Mouse (Mus musculus): ENCODE data around the gene Sp6. TPM values are rescaled to one million over a fixed set of nuclear protein-coding genes. Genes with fewer than 3 reads are reported as not detected.

Gene Sp6
- polyA plus RNA-seq, 2 experiments: 0.02 TPM; not detected in 1

GRCm38 (mm10) chr11:97029686-97030417, 16.7 kb downstream of the Sp6 start, which contains the start of gene Scrn2:
TSS of gene Scrn2 (plus strand) at chr11:97029938.
- H3K4me2 ChIP-seq (ENCODE audit: low read depth): peak within 1 kb of the TSS; percentile 63
- H3K4me1 ChIP-seq (replicated peaks; ENCODE audit: control insufficient read depth in 2 of 2, insufficient read depth in 2 of 2, low read length in 1 of 2): peaks cover 0 to 3% of the 10 kb centered on the region in 2 experiments; a peak in 1 of 4 replicates
- peak; percentile 96 for TF ChIP-seq CTCF (IDR thresholded peaks at IDR 0.05; ENCODE audit: low read depth)
- no peak for TF ChIP-seq EP300 (IDR thresholded peaks at IDR 0.05; ENCODE audit: low read depth)
- WGBS (ENCODE audit: insufficient replicate concordance): 3% methylated on average over 25 of the region's 25 CpGs
- H3K36me3 ChIP-seq (replicated peaks; ENCODE audit: control insufficient read depth, insufficient read depth, low read depth): no peaks in the 10 kb centered on the region
- peaks cover 3% of the 10 kb centered on the region; the same call in 1 of the 2 replicates for H3K27me3 ChIP-seq (ENCODE audit: control insufficient read depth, insufficient read depth, low read length)
- H3K9ac ChIP-seq (replicated peaks): peak within 1 kb of the TSS; percentile 21
- H3K27ac ChIP-seq: no peak within 1 kb of the TSS
- DNase-seq (ENCODE audit: low read depth in 3 of 3, low spot score in 3 of 3) (peak; percentile 64 to 72 (median 67)), ATAC-seq (ENCODE audit: insufficient read depth) (peak; percentile 74)
- no peaks in the 10 kb centered on the region for H3K9me3 ChIP-seq (ENCODE audit: control insufficient read depth, low read length)
- peak within 1 kb of the TSS; percentile 51 to 71 for H3K4me3 ChIP-seq (ENCODE audit: insufficient read depth in 1 of 2, low read depth in 2 of 2, low read length in 2 of 2)

- no peaks in the 10 kb centered on the region for H3K27me3 ChIP-seq (ENCODE audit: control insufficient read depth, insufficient read depth, low read length)
- H3K27ac ChIP-seq: no peak overlapping the region
- peak overlapping the region; percentile 21 for H3K9ac ChIP-seq (replicated peaks)
- TF ChIP-seq EP300 (IDR thresholded peaks at IDR 0.05; ENCODE audit: low read depth) (no peak), CTCF (IDR thresholded peaks at IDR 0.05; ENCODE audit: low read depth) (no peak)
- peak overlapping the region; percentile 63 for H3K4me2 ChIP-seq (ENCODE audit: low read depth)
- H3K4me3 ChIP-seq (ENCODE audit: insufficient read depth in 1 of 2, low read depth in 2 of 2, low read length in 2 of 2): peak overlapping the region; percentile 51 to 71
- H3K9me3 ChIP-seq (ENCODE audit: control insufficient read depth, low read length): no peaks in the 10 kb centered on the region
- peaks cover 0 to 3% of the 10 kb centered on the region in 2 experiments; a peak in 1 of 4 replicates for H3K4me1 ChIP-seq (replicated peaks; ENCODE audit: control insufficient read depth in 2 of 2, insufficient read depth in 2 of 2, low read length in 1 of 2)
- H3K36me3 ChIP-seq (replicated peaks; ENCODE audit: control insufficient read depth, insufficient read depth, low read depth): no peaks in the 10 kb centered on the region
- ATAC-seq (ENCODE audit: insufficient read depth): no peak
- WGBS (ENCODE audit: insufficient replicate concordance): 23% methylated on average over 15 of the region's 15 CpGs
- no peak for DNase-seq (ENCODE audit: low read depth in 3 of 3, low spot score in 3 of 3)
Measured at GRCm38 (mm10) chr11:97030426-97030825, 17.2 kb downstream of the Sp6 start.

- no peak overlapping the region for H3K27ac ChIP-seq
- WGBS (ENCODE audit: insufficient replicate concordance): 74% methylated on average over 12 of the region's 12 CpGs
- TF ChIP-seq EP300 (IDR thresholded peaks at IDR 0.05; ENCODE audit: low read depth) (no peak), CTCF (IDR thresholded peaks at IDR 0.05; ENCODE audit: low read depth) (no peak)
- no peak overlapping the region for H3K4me2 ChIP-seq (ENCODE audit: low read depth)
- ATAC-seq (ENCODE audit: insufficient read depth) (no peak), DNase-seq (ENCODE audit: low read depth in 3 of 3, low spot score in 3 of 3) (no peak)
- no peaks in the 10 kb centered on the region for H3K36me3 ChIP-seq (replicated peaks; ENCODE audit: control insufficient read depth, insufficient read depth, low read depth)
- no peaks in the 10 kb centered on the region for H3K27me3 ChIP-seq (ENCODE audit: control insufficient read depth, insufficient read depth, low read length)
- H3K4me3 ChIP-seq (ENCODE audit: insufficient read depth in 1 of 2, low read depth in 2 of 2, low read length in 2 of 2): no peak overlapping the region
- H3K9me3 ChIP-seq (ENCODE audit: control insufficient read depth, low read length): no peaks in the 10 kb centered on the region
- H3K4me1 ChIP-seq (replicated peaks; ENCODE audit: control insufficient read depth in 2 of 2, insufficient read depth in 2 of 2, low read length in 1 of 2): peaks cover 0 to 3% of the 10 kb centered on the region in 2 experiments; a peak in 1 of 4 replicates
- H3K9ac ChIP-seq (replicated peaks): no peak overlapping the region
Measured at GRCm38 (mm10) chr11:97031977-97032376, 18.8 kb downstream of the Sp6 start.

GRCm38 (mm10) chr11:97032499-97032898, 19.3 kb downstream of the Sp6 start:
- 80% methylated on average over 4 of the region's 4 CpGs for WGBS (ENCODE audit: insufficient replicate concordance)
- Histone ChIP-seq H3K36me3 (replicated peaks; ENCODE audit: control insufficient read depth, insufficient read depth, low read depth) (no peaks in the 10 kb centered on the region), H3K9me3 (ENCODE audit: control insufficient read depth, low read length) (no peaks in the 10 kb centered on the region), H3K27ac (no peak overlapping the region), H3K4me3 (ENCODE audit: insufficient read depth in 1 of 2, low read depth in 2 of 2, low read length in 2 of 2) (no peak overlapping the region), H3K4me2 (ENCODE audit: low read depth) (no peak overlapping the region), H3K4me1 (replicated peaks; ENCODE audit: control insufficient read depth in 2 of 2, insufficient read depth in 2 of 2, low read length in 1 of 2) (peaks cover 0 to 3% of the 10 kb centered on the region in 2 experiments; a peak in 1 of 4 replicates), H3K9ac (replicated peaks) (no peak overlapping the region), H3K27me3 (ENCODE audit: control insufficient read depth, insufficient read depth, low read length) (no peaks in the 10 kb centered on the region)
- no peak for DNase-seq (ENCODE audit: low read depth in 3 of 3, low spot score in 3 of 3)
- no peak for TF ChIP-seq CTCF (IDR thresholded peaks at IDR 0.05; ENCODE audit: low read depth)
- TF ChIP-seq EP300 (IDR thresholded peaks at IDR 0.05; ENCODE audit: low read depth): no peak
- ATAC-seq (ENCODE audit: insufficient read depth): no peak

- ATAC-seq (ENCODE audit: insufficient read depth): no peak
- Histone ChIP-seq H3K27ac (no peak overlapping the region), H3K9me3 (ENCODE audit: control insufficient read depth, low read length) (no peaks in the 10 kb centered on the region), H3K9ac (replicated peaks) (no peak overlapping the region), H3K4me3 (ENCODE audit: insufficient read depth in 1 of 2, low read depth in 2 of 2, low read length in 2 of 2) (no peak overlapping the region), H3K4me1 (replicated peaks; ENCODE audit: control insufficient read depth in 2 of 2, insufficient read depth in 2 of 2, low read length in 1 of 2) (peaks cover 0 to 3% of the 10 kb centered on the region in 2 experiments; a peak in 1 of 4 replicates), H3K4me2 (ENCODE audit: low read depth) (no peak overlapping the region), H3K36me3 (replicated peaks; ENCODE audit: control insufficient read depth, insufficient read depth, low read depth) (no peaks in the 10 kb centered on the region), H3K27me3 (ENCODE audit: control insufficient read depth, insufficient read depth, low read length) (no peaks in the 10 kb centered on the region)
- no peak for DNase-seq (ENCODE audit: low read depth in 3 of 3, low spot score in 3 of 3)
- whole genome bisulfite sequencing (ENCODE audit: insufficient replicate concordance): 79% methylated on average over 4 of the region's 4 CpGs
- TF ChIP-seq EP300 (IDR thresholded peaks at IDR 0.05; ENCODE audit: low read depth) (no peak), CTCF (IDR thresholded peaks at IDR 0.05; ENCODE audit: low read depth) (no peak)
Measured at GRCm38 (mm10) chr11:97033781-97034180, 20.6 kb downstream of the Sp6 start.
